Mouse (Mus musculus): ENCODE measurements at regions not wholly inside any gene's neighbourhood (a gene's known extent, or its start where the extent isn't known, plus 50 kb on each side); places are given as distances from the start of the nearest gene placed in this dataset.

GRCm38 (mm10) chr10:21724999-21725398, 132.1 kb downstream of the 1700020N01Rik start:
- DNase-seq (ENCODE audit: low spot score): no peak

GRCm38 (mm10) chr10:21740256-21740655, 141.7 kb upstream of the Sgk1 start:
- no peak for DNase-seq (ENCODE audit: low spot score)

- DNase-seq (ENCODE audit: low spot score): no peak
Observed at GRCm38 (mm10) chr10:21741575-21741974, 140.4 kb upstream of the Sgk1 start.

DNA sequence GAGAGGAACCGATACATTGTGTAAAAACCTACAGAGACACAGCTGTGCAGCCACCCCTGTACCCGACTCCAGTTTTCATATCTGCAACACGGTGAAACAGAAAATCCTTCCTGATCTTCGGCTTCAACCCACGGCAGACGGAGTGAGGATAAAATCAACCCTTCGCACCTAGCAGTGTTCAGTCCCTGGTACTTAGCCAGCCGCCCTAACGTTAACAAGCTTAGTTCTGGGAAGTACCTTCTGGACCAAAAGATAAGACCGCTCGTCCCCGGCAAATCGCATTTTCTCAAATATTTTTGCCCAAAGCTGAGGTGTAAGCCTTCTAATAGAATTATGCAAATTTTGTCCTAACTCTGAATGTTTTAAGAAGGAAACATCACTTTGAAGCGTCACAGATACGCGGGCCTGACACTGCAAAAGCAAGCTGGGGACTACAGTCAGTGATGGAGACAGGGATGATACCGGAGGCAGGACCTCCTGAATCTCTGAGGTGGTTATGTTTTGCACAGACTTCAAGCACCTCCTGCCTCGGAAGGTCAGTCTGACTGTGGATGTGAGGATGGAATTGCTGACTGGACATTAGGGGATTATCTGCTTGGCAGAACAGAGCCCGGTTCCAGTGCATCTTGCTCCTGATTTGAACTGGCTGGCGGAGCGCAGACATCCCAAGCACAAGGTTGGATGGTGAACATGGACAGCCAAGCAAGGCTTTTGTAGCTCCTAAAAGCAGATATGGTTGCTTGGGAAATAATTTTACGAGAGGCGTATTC, 139.8 kb upstream of the Sgk1 start:
- DNase-seq (ENCODE audit: low spot score): no peak

GRCm38 (mm10) chr10:21743396-21743795, 138.6 kb upstream of the Sgk1 start:
- DNase-seq (ENCODE audit: low spot score): no peak

DNA sequence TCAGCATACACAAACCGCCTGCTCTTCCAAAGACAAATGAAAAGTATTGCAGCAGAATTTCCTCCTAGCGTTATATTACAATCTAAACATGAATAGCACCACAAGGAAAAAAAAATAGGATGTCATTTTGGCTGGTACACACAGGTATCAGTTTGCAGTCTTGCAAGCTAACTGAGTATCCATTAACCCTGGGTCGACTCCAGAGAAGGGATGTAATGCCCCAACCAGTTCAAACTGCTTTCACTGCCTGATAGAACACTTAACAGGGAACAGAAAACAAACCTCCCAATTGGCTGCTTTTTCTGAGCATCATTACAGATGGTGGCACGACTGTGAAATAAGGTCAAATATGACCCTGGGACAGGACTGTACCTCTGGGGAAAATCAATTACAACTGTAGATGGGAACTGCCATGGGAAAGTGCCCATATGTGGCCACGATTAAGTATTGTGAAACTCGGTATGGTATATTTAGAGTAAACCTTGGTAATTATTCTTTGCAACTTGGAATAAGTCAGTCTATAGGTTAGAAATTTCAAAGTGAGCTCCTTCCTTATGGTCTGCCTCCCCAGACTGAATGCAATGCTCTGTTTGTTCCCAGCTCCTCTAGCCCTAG, 137.5 kb upstream of the Sgk1 start:
- no peak for DNase-seq (ENCODE audit: low spot score)

DNA sequence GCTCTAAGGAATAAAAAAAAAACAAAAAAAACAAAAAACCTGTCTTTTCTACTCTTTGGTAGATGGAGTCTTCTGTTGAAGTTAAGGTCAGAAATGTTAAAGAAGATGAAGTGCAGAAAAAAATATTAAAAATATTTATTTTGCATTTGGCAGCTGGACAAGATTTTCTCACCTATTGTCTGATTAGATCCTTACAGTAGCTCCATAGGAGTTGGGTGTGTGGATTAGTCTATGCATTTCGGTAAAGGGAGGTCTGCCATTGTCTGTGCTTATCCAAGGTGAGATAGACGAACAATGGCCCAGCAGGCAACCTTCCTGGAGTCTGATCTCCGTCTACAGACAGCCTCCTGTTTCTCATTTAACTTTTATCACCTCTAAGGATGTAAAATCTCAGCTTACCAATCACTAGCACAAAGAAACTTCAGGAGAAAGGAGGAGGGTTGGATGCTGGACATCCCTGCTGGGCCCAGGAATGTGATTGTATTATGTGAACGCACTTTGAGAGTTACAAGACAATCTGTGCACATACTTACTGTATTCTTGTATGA, 136.0 kb upstream of the Sgk1 start:
- no peak for DNase-seq (ENCODE audit: low spot score)

DNA sequence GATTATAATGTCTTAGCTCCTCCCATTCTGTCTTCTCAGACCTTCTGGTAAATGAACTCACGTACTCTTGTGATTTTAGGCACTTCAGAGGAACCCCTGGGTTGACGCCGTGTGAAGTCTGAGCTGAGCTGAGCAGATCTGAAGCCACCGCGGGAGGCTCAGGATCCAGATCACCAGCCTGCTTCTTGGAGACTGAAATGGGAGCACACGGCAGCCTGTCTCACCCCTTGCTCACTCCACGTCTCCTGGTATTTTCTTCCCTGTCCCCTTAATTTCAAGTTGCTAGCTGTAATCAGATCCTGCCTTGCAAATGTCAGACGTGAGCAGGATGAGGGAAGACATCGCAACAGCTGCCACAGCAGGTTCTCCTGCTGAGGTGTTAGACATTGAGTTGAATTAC, 135.3 kb upstream of the Sgk1 start:
- no peak for DNase-seq (ENCODE audit: low spot score)

GRCm38 (mm10) chr10:21751326-21751725, 130.7 kb upstream of the Sgk1 start:
- no peak for DNase-seq (ENCODE audit: low spot score)

- no peak for DNase-seq (ENCODE audit: low spot score)
Observed at GRCm38 (mm10) chr10:21752392-21752791, 129.6 kb upstream of the Sgk1 start.

DNA sequence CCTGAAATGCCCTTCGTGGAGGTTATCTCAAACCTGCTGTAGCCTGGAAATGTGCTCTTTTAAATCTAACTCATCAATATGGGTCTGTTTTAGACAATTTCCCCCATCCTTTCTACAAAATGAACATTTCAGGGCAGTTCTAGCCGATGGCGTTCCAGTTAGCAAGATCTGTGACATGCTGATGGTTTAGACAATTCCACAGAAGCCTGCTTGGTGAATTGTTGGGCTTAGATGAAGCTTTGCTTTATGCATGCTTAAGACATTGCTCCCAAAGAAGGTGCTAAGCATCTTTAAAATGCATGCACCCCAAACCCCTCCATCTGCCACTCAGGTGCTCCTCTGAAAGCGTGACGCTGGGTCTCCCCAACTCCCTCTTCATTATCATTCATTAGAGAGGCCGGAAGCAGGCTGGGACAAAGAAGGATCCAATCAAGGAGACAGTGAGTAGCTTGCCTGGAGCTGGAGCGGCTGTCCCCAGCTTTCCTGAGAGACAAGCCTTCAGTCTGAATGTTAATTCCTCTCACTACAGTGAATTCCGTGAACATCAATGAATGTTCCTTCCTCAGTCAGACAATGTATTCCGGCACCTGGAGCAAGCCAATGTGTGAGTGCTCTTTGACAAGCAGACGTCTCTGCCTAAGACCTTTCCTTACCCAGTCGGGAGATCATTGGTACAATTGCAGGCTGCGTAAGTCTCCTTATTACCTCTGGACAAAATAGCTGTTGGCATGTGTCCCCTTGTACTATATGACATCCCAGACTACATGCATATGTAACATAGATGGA, 127.0 kb upstream of the Sgk1 start:
- no peak for DNase-seq (ENCODE audit: low spot score)

DNA sequence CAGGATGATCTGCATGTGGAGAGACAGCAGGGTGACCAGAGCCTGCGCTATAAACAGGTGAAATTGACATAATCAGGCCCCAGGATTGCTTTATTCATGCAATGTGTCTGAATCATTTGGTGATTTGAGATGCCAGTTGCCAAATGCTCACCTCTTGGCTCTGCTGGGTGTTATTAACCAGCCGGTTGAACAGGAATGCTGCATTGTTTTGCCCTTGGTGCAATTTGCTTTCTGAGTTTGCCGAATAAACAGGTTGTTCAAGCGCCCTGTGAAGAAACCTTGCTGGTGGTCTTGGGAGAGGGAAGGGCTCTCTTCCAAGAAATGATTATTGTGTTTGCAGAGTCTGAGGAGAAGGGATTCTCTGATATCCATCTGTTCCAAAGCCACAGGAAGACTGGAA, 126.3 kb upstream of the Sgk1 start:
- DNase-seq (ENCODE audit: low spot score): no peak

GRCm38 (mm10) chr10:21756811-21757210, 125.2 kb upstream of the Sgk1 start:
- DNase-seq (ENCODE audit: low spot score): no peak

DNA sequence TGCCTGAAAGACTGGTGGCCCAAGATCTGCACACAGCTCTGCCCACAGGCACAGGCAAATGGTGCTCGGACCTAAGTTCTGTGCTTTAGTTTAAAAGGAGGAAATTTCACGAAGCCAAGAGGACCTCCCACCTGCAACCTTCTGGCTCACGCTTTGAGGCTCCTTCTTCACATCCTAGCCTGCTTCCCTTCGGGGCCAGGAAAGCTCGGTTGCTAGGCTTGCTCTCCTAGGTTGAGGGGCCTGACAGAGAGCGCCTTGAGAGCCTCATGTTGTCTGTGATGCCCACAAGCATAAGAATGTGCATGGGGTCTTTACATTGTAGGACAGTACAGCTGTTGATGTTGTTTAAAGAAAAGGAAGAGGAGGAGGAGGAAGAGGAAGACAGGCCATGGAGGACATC, 123.9 kb upstream of the Sgk1 start:
- DNase-seq (ENCODE audit: low spot score): no peak

- peak; percentile 71 for DNase-seq (ENCODE audit: low spot score)
Observed at GRCm38 (mm10) chr10:21762516-21762915, 119.5 kb upstream of the Sgk1 start.

DNA sequence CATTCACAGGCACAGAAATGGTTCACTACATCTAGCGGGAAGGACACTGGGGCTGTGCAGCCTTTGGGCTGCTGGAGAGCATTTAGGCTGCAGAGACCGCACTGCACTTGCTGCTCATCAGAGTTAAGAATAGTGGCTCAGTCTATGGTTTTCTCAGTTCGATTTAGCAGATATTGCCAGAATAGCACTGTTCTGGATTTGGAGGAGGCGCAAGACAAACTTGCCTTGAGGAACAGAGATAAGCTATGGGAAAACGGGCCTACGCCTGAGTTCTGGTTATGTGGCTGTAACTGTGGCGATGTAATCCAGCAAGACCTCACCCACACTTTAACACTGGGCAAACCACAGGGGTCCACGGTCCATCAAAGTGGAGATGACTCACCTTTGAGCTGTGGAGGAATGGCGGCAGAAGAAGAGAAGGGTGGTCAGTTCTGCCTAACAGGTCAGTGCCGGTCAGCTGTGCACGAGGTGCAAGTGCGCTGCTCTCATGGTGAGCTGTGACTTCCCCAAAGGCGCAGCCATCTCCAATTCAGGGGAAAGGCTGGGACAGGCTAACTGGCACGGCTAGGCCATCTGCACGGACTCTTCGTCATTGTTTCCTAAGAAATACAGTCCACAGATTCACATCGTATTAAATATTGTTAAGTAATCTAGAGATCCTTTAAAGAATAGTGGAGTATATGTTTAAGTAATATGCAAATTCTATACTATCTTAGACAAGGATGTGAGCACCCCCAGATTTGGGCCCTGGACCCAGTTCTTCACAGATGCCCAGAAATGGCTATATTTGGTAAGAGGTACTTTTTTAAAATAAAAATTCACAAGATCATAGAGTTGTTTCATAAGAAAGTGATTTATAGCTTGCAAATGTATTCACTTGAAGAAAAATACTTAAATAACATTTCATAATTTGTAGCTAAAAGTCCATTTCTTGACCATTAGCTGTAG, 118.7 kb upstream of the Sgk1 start:
- DNase-seq (ENCODE audit: low spot score): no peak

DNA sequence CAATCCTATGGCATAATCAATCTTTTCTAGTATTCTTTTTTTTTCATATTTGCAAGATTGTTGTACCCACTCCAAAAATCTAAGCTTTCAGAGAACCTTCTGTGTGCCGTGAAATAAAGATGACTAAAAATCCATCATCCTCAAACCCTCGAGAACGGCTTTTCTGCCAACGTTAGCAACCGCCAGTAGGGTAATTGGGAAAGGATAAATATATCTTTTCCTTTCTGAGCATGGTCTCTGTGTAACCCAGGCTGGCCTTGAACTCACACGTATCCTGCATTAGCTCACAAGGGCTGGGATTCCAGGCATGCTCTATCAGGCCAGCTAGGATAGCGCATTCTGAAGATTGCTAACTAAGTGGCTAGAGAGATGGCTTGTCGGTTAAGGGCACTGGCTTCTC, 117.9 kb upstream of the Sgk1 start:
- no peak for DNase-seq (ENCODE audit: low spot score)

- no peak for DNase-seq (ENCODE audit: low spot score)
Observed at GRCm38 (mm10) chr10:21764891-21765290, 117.1 kb upstream of the Sgk1 start.

GRCm38 (mm10) chr10:21773548-21773947, 108.4 kb upstream of the Sgk1 start:
- no peak for DNase-seq (ENCODE audit: low spot score)

DNA sequence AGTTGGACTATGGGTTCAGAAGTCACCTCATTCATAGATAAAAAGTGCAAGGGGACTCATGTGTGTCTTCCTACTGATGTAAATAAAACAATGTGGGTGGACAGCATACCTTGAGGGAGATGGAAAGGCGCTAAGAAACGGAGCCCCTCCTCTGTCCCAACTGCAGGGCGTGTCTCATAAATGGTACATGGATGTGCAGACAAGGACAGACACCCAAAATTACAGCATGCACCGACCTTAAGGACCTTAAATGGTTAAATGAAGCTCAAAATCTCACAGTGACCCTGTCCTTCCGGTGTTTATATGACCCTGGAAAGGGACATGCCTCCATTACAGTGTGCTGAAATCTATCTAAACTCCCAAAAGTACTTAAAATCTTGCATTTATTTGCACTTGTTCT, 106.5 kb upstream of the Sgk1 start:
- DNase-seq (ENCODE audit: low spot score): no peak

DNA sequence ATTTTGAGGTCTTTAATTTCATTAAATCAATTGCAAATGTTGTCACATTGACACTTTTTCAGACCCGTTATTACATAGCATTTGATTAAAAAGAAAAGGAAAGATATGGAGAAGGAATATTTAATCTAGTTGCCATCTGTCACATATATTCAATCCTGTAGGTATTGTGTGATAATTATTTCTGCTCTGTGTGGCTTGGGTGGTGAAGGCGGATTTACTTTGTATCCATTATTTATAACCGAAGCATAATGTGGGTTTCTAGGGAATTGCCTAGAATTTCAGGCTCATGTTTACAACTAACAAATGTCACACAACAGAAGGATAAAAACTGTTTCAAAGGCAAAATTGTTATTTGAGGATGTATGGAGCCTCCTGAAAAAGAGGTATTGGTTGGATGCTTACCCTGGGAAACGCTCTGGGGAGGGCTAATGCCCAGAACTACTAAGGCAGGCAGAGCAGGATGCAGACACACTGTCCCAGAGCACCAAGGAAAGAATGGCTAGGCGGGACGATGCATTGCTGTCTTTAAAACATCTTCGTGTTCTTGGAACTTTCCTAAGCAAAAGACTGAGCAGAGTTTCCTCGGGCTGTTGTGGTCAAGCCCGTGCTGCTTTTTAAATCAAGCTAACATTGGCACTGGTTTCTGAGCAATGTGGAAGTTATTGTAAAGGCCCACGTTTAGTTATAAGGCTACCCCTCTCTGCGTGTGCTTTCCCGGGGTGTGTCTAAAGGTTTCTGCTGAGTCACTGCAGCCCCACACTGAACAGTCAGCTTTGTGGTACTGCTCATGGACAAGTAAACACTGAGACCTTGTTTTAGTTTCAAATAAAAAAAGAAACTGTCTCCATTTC, 105.8 kb upstream of the Sgk1 start:
- DNase-seq (ENCODE audit: low spot score): no peak
